Mouse (Mus musculus): ENCODE data around the gene Ick. TPM values are rescaled to one million over a fixed set of nuclear protein-coding genes. Genes with fewer than 3 reads are reported as not detected.

Gene Ick
- polyA plus RNA-seq, 1 experiment, result 8.6 TPM

DNA sequence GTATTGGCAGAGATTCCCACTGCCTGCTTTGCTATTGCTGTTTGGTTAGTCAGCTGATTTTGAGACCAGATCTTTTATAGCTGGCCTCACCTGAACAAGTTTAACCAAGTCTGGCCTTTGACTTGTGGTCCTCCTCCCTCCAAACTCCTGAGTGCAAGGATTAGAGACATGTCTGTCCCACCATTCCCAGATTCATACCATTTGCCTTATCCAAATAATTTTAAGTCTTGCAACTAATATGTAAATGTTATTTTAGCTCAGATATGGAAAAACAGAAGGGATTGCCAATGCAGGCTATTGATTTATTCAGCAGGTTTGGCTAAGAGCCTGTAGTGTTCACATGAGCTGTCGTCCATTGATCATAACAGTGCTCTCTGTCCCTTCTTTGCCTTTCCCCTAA, 48.2 kb downstream of the Ick start:
- no peaks in the 10 kb centered on the region for H3K27me3 ChIP-seq (ENCODE audit: control insufficient read depth, insufficient read depth, insufficient read length)
- H3K4me2 ChIP-seq (ENCODE audit: low read depth), result no peak overlapping the region
- H3K79me2 ChIP-seq (ENCODE audit: control insufficient read depth, insufficient read depth), result no peaks in the 10 kb centered on the region
- H3K36me3 ChIP-seq (ENCODE audit: control insufficient read depth, insufficient read depth), result peaks cover 21% of the 10 kb centered on the region
- no peak overlapping the region for H3K4me3 ChIP-seq
- TF ChIP-seq TCF3 (IDR thresholded peaks at IDR 0.05; ENCODE audit: insufficient read length, low read depth), result no peak
- no peak for TF ChIP-seq MYOD1 (IDR thresholded peaks at IDR 0.05; ENCODE audit: control insufficient read depth in 1 of 3, insufficient read length in 2 of 3, low read depth in 2 of 3)
- no peak for TF ChIP-seq MYOG (IDR thresholded peaks at IDR 0.05; ENCODE audit: control insufficient read depth in 1 of 3, insufficient read depth in 1 of 3, insufficient read length in 2 of 3, low read depth in 2 of 3)
- no peak for TF ChIP-seq REST (IDR thresholded peaks at IDR 0.05; ENCODE audit: insufficient read depth, insufficient read length)
- TF ChIP-seq POLR2A (IDR thresholded peaks at IDR 0.05; ENCODE audit: insufficient read length, low read depth), result no peak
- no peak for TF ChIP-seq SRF (IDR thresholded peaks at IDR 0.05; ENCODE audit: control insufficient read depth, insufficient read length, low read depth)
- TF ChIP-seq POLR2AphosphoS2 (IDR thresholded peaks at IDR 0.05; ENCODE audit: insufficient read length, low read depth), result no peak
- no peak for TF ChIP-seq TCF12 (IDR thresholded peaks at IDR 0.05; ENCODE audit: insufficient read depth, poor library complexity, severe bottlenecking)
- TF ChIP-seq CEBPB (IDR thresholded peaks at IDR 0.05; ENCODE audit: insufficient read depth, poor library complexity, severe bottlenecking), result no peak
- TF ChIP-seq MAX (IDR thresholded peaks at IDR 0.05; ENCODE audit: low read depth), result no peak
- no peak for TF ChIP-seq E2F4 (IDR thresholded peaks at IDR 0.05; ENCODE audit: insufficient read depth)
- TF ChIP-seq USF1 (IDR thresholded peaks at IDR 0.05; ENCODE audit: low read depth), result no peak
- H3ac ChIP-seq (ENCODE audit: control insufficient read depth, insufficient read length), result no peak overlapping the region

DNA sequence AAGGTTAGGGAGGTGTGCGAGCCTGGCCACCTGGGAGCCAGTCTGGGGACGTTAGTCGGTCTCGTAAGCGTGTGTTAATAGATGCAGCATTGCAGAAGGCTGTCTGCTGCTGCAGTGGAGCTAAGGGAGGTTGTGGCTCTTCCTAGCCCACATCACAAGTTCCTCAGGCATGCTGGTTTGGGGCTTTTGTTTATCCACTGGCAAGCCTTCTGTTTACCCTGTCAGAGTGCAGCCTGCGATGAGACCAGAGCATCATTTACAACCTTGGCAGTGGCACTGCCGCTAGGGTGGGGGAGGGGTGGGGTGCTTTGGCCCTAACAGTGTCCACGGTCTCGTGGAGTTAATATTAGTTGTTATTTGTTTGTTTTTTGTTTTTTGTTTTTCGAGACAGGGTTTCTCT, 54.3 kb downstream of the Ick start:
- H3K4me3 ChIP-seq, result no peak overlapping the region
- H3ac ChIP-seq (ENCODE audit: control insufficient read depth, insufficient read length), result no peak overlapping the region
- H3K36me3 ChIP-seq (ENCODE audit: control insufficient read depth, insufficient read depth), result peaks cover 19% of the 10 kb centered on the region
- no peak overlapping the region for H3K4me2 ChIP-seq (ENCODE audit: low read depth)
- H3K79me2 ChIP-seq (ENCODE audit: control insufficient read depth, insufficient read depth), result no peaks in the 10 kb centered on the region
- no peaks in the 10 kb centered on the region for H3K27me3 ChIP-seq (ENCODE audit: control insufficient read depth, insufficient read depth, insufficient read length)
- TF ChIP-seq SRF (IDR thresholded peaks at IDR 0.05; ENCODE audit: control insufficient read depth, insufficient read length, low read depth) (no peak), TCF3 (IDR thresholded peaks at IDR 0.05; ENCODE audit: insufficient read length, low read depth) (no peak), MAX (IDR thresholded peaks at IDR 0.05; ENCODE audit: low read depth) (no peak), REST (IDR thresholded peaks at IDR 0.05; ENCODE audit: insufficient read depth, insufficient read length) (no peak), POLR2AphosphoS2 (IDR thresholded peaks at IDR 0.05; ENCODE audit: insufficient read length, low read depth) (no peak), TCF12 (IDR thresholded peaks at IDR 0.05; ENCODE audit: insufficient read depth, poor library complexity, severe bottlenecking) (no peak), POLR2A (IDR thresholded peaks at IDR 0.05; ENCODE audit: insufficient read length, low read depth) (no peak), MYOG (IDR thresholded peaks at IDR 0.05; ENCODE audit: control insufficient read depth in 1 of 3, insufficient read depth in 1 of 3, insufficient read length in 2 of 3, low read depth in 2 of 3) (no peak), CEBPB (IDR thresholded peaks at IDR 0.05; ENCODE audit: insufficient read depth, poor library complexity, severe bottlenecking) (no peak), USF1 (IDR thresholded peaks at IDR 0.05; ENCODE audit: low read depth) (no peak), MYOD1 (IDR thresholded peaks at IDR 0.05; ENCODE audit: control insufficient read depth in 1 of 3, insufficient read length in 2 of 3, low read depth in 2 of 3) (no peak), E2F4 (IDR thresholded peaks at IDR 0.05; ENCODE audit: insufficient read depth) (no peak)

DNA sequence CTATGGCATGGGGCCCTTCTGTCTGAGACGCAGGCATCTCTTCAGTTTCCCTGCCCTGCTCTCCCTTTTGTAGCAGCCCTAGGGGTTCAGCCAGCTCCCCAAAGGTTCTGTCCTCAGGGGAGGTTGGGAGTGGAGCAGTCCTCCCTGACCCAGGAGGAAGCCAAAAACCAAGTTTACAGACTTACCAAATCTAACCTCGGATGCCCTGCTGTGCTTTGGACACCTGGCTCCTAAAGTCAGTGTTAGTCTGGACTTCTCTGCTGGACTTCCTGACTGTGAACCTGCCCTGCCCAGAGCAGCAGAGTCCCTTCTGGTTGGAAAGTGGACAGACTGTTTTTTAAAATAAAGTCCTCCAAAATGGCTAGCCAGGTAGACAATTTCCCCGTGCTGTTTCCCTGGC, 55.7 kb downstream of the Ick start:
- Histone ChIP-seq H3K4me3 (no peak overlapping the region), H3K79me2 (ENCODE audit: control insufficient read depth, insufficient read depth) (no peaks in the 10 kb centered on the region), H3K4me2 (ENCODE audit: low read depth) (no peak overlapping the region), H3K27me3 (ENCODE audit: control insufficient read depth, insufficient read depth, insufficient read length) (no peaks in the 10 kb centered on the region), H3ac (ENCODE audit: control insufficient read depth, insufficient read length) (no peak overlapping the region), H3K36me3 (ENCODE audit: control insufficient read depth, insufficient read depth) (peaks cover 14% of the 10 kb centered on the region)
- TF ChIP-seq SRF (IDR thresholded peaks at IDR 0.05; ENCODE audit: control insufficient read depth, insufficient read length, low read depth) (no peak), CEBPB (IDR thresholded peaks at IDR 0.05; ENCODE audit: insufficient read depth, poor library complexity, severe bottlenecking) (no peak), POLR2A (IDR thresholded peaks at IDR 0.05; ENCODE audit: insufficient read length, low read depth) (no peak), REST (IDR thresholded peaks at IDR 0.05; ENCODE audit: insufficient read depth, insufficient read length) (no peak), USF1 (IDR thresholded peaks at IDR 0.05; ENCODE audit: low read depth) (no peak), MYOD1 (IDR thresholded peaks at IDR 0.05; ENCODE audit: control insufficient read depth in 1 of 3, insufficient read length in 2 of 3, low read depth in 2 of 3) (no peak), TCF3 (IDR thresholded peaks at IDR 0.05; ENCODE audit: insufficient read length, low read depth) (no peak), MAX (IDR thresholded peaks at IDR 0.05; ENCODE audit: low read depth) (no peak), MYOG (IDR thresholded peaks at IDR 0.05; ENCODE audit: control insufficient read depth in 1 of 3, insufficient read depth in 1 of 3, insufficient read length in 2 of 3, low read depth in 2 of 3) (no peak), POLR2AphosphoS2 (IDR thresholded peaks at IDR 0.05; ENCODE audit: insufficient read length, low read depth) (no peak), E2F4 (IDR thresholded peaks at IDR 0.05; ENCODE audit: insufficient read depth) (no peak), TCF12 (IDR thresholded peaks at IDR 0.05; ENCODE audit: insufficient read depth, poor library complexity, severe bottlenecking) (no peak)

DNA sequence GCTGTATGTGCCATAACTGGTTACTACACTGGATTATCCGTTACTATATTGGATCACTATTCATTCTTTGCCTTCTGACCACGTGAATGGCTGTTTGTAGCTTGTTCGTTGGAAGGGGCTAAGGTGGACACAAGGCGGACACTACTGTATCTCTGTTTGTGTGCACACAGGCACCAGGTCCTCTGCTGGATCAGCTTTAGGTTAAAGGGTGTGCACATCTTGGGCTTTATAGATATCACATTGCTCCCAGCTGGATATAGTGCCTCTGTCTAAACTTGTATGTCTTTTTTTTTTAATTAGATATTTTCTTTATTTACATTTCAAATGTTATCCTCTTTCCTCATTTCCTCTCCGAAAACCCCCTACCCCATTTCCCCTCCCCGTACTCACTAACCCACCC, 56.5 kb downstream of the Ick start:
- no peak for TF ChIP-seq MYOD1 (IDR thresholded peaks at IDR 0.05; ENCODE audit: control insufficient read depth in 1 of 3, insufficient read length in 2 of 3, low read depth in 2 of 3)
- TF ChIP-seq REST (IDR thresholded peaks at IDR 0.05; ENCODE audit: insufficient read depth, insufficient read length), result no peak
- TF ChIP-seq SRF (IDR thresholded peaks at IDR 0.05; ENCODE audit: control insufficient read depth, insufficient read length, low read depth), result no peak
- TF ChIP-seq TCF12 (IDR thresholded peaks at IDR 0.05; ENCODE audit: insufficient read depth, poor library complexity, severe bottlenecking), result no peak
- no peak for TF ChIP-seq MAX (IDR thresholded peaks at IDR 0.05; ENCODE audit: low read depth)
- no peak for TF ChIP-seq E2F4 (IDR thresholded peaks at IDR 0.05; ENCODE audit: insufficient read depth)
- no peak for TF ChIP-seq POLR2AphosphoS2 (IDR thresholded peaks at IDR 0.05; ENCODE audit: insufficient read length, low read depth)
- TF ChIP-seq USF1 (IDR thresholded peaks at IDR 0.05; ENCODE audit: low read depth), result no peak
- TF ChIP-seq CEBPB (IDR thresholded peaks at IDR 0.05; ENCODE audit: insufficient read depth, poor library complexity, severe bottlenecking), result no peak
- Histone ChIP-seq H3K27me3 (ENCODE audit: control insufficient read depth, insufficient read depth, insufficient read length) (no peaks in the 10 kb centered on the region), H3K36me3 (ENCODE audit: control insufficient read depth, insufficient read depth) (peaks cover 14% of the 10 kb centered on the region), H3K79me2 (ENCODE audit: control insufficient read depth, insufficient read depth) (no peaks in the 10 kb centered on the region), H3K4me3 (no peak overlapping the region), H3ac (ENCODE audit: control insufficient read depth, insufficient read length) (no peak overlapping the region), H3K4me2 (ENCODE audit: low read depth) (no peak overlapping the region)

Measured in myocyte (in vitro differentiated cells).